Mouse (Mus musculus) myocyte (in vitro differentiated cells): ENCODE measurements around the gene Plaa. TPM values are rescaled to one million over a fixed set of nuclear protein-coding genes. Genes with fewer than 3 reads are reported as not detected.

Experiments used
- polyA plus RNA-seq: library from polyadenylated mRNA; unstranded; fragments of >200 nt; fragmentation: generic; extraction: Trizol; gene quantifications from one replicate; pipeline ENCODE4 v1.2.1, GENCODE M21; 2012; ENCODE audit warnings: missing spikeins

The Plaa gene
- polyA plus RNA-seq, 1 experiment, result 22.8 TPM

Other genes with a start within 250 kb of the Plaa start
- not detected for gene Gm10306, start 46.7 kb downstream of the Plaa start, polyA plus RNA-seq
- 3.1 TPM for gene Caap1, start 46.4 kb downstream of the Plaa start, polyA plus RNA-seq
- 7.7 TPM for gene Ift74, start 11.2 kb upstream of the Plaa start, polyA plus RNA-seq
- gene Lrrc19, start 46.9 kb upstream of the Plaa start, polyA plus RNA-seq, result not detected
- gene Tek, start 136.0 kb upstream of the Plaa start, polyA plus RNA-seq, result 0.05 TPM